Mouse (Mus musculus) C2C12 (cell line): Measurements from ENCODE around the gene Ltbp2.

Source experiments
- CEBPB ChIP-seq: IDR thresholded peaks from one replicate; pipeline ENCODE4 v1.6.1; 2011; ENCODE audit warnings: low read depth, mild to moderate bottlenecking, control low read depth, moderate library complexity
- CTCF ChIP-seq: IDR thresholded peaks from one replicate; pipeline ENCODE4 v1.5.1; 2011; ENCODE audit not compliant: control insufficient read depth, insufficient read depth, insufficient read length
- FOSL1 ChIP-seq: IDR thresholded peaks from one replicate; pipeline ENCODE4 v1.8.0; 2011; ENCODE audit warnings: mild to moderate bottlenecking, low read length; ENCODE audit not compliant: poor library complexity, insufficient read depth, severe bottlenecking
- MAX ChIP-seq: IDR thresholded peaks from one replicate; pipeline ENCODE4 v1.6.1; 2011; ENCODE audit warnings: mild to moderate bottlenecking, control low read depth
- MYOD1 ChIP-seq: IDR thresholded peaks from one replicate; pipeline ENCODE4 v1.6.1; 2011; ENCODE audit warnings: low read depth; ENCODE audit not compliant: control insufficient read depth, insufficient read length
- MYOG ChIP-seq: IDR thresholded peaks from one replicate; pipeline ENCODE4 v1.6.1; 2011; ENCODE audit not compliant: control insufficient read depth, insufficient read length; ENCODE audit errors: extremely low read depth
- USF1 ChIP-seq: IDR thresholded peaks from one replicate; pipeline ENCODE4 v1.6.1; 2011; ENCODE audit warnings: low read depth, mild to moderate bottlenecking, control low read depth, moderate library complexity

GRCm38 (mm10) chr12:84819236-84820168 lies 56.8 kb downstream of the Ltbp2 start:
- no peak for TF ChIP-seq CTCF
- no peak for TF ChIP-seq USF1
- TF ChIP-seq MAX = peak; percentile 57
- peak; percentile 97 for TF ChIP-seq MYOD1
- TF ChIP-seq MYOG = no peak
- no peak for TF ChIP-seq FOSL1
- peak; percentile 39 for TF ChIP-seq CEBPB
